Mouse (Mus musculus): Measurements from ENCODE around the gene Phf5a. TPM values are rescaled to one million over a fixed set of nuclear protein-coding genes. Genes with fewer than 3 reads are reported as not detected.

The Phf5a gene
- polyA plus RNA-seq, 1 experiment from 2014 or later = 103 TPM

GRCm38 (mm10) chr15:81828426-81829207 is 43.1 kb downstream of the Phf5a start:
- Histone ChIP-seq H3K27me3 (ENCODE audit: control insufficient read depth, insufficient read depth, low read length) (no peaks in the 10 kb centered on the region), H3K9ac (ENCODE audit: low read length) (no peak overlapping the region), H3K27ac (ENCODE audit: low read length) (no peak overlapping the region), H3K4me1 (ENCODE audit: control insufficient read depth, insufficient read depth, low read length) (peaks cover 15% of the 10 kb centered on the region), H3K4me2 (ENCODE audit: low read depth, low read length) (no peak overlapping the region), H3K9me3 (replicated peaks; ENCODE audit: control insufficient read depth, low read length) (no peaks in the 10 kb centered on the region), H3K4me3 (ENCODE audit: low read length) (no peak overlapping the region), H3K36me3 (ENCODE audit: control insufficient read depth, insufficient read depth) (peaks cover 16% of the 10 kb centered on the region)
- 70% methylated on average over 7 of the region's 7 CpGs for WGBS
- ATAC-seq (replicated peaks; ENCODE audit: extremely low read depth, insufficient read depth, low FRiP score) = no peak

GRCm38 (mm10) chr15:81824832-81825231 is 46.9 kb downstream of the Phf5a start:
- Histone ChIP-seq H3K9me3 (replicated peaks; ENCODE audit: control insufficient read depth, low read length) (no peaks in the 10 kb centered on the region), H3K4me2 (ENCODE audit: low read depth, low read length) (no peak overlapping the region), H3K4me3 (ENCODE audit: low read length) (no peak overlapping the region), H3K9ac (ENCODE audit: low read length) (no peak overlapping the region), H3K27me3 (ENCODE audit: control insufficient read depth, insufficient read depth, low read length) (no peaks in the 10 kb centered on the region), H3K27ac (ENCODE audit: low read length) (no peak overlapping the region), H3K36me3 (ENCODE audit: control insufficient read depth, insufficient read depth) (peaks cover 24% of the 10 kb centered on the region), H3K4me1 (ENCODE audit: control insufficient read depth, insufficient read depth, low read length) (no peaks in the 10 kb centered on the region)
- no peak for ATAC-seq (replicated peaks; ENCODE audit: extremely low read depth, insufficient read depth, low FRiP score)
- WGBS = 77% methylated on average over 3 of the region's 3 CpGs

DNA sequence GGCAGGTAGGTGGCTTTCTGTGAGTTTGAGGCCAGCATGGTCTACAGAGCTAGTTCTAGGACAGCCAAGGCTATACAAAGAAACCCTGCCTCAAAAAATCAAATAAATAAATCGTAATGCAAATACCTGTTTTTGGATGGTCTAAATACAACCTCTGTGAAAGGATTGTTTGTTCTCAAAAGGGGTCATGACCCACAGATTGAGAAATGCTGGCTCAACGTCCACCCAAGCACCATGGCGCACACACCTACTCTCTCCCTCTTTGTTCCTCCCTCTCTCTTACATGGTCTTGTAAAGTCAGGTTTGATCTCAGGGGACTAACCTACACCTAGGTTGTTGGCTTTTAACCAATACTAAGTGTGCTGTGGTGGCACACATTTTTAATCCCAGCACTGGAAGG is 49.1 kb downstream of the Phf5a start:
- H3K4me2 ChIP-seq (ENCODE audit: low read depth, low read length) = no peak overlapping the region
- no peak overlapping the region for H3K4me3 ChIP-seq (ENCODE audit: low read length)
- 76% methylated on average over 3 of the region's 3 CpGs for WGBS
- no peak overlapping the region for H3K27ac ChIP-seq (ENCODE audit: low read length)
- H3K36me3 ChIP-seq (ENCODE audit: control insufficient read depth, insufficient read depth) = peaks cover 30% of the 10 kb centered on the region
- no peaks in the 10 kb centered on the region for H3K27me3 ChIP-seq (ENCODE audit: control insufficient read depth, insufficient read depth, low read length)
- no peaks in the 10 kb centered on the region for H3K4me1 ChIP-seq (ENCODE audit: control insufficient read depth, insufficient read depth, low read length)
- ATAC-seq (replicated peaks; ENCODE audit: extremely low read depth, insufficient read depth, low FRiP score) = no peak
- no peak overlapping the region for H3K9ac ChIP-seq (ENCODE audit: low read length)
- H3K9me3 ChIP-seq (replicated peaks; ENCODE audit: control insufficient read depth, low read length) = no peaks in the 10 kb centered on the region

DNA sequence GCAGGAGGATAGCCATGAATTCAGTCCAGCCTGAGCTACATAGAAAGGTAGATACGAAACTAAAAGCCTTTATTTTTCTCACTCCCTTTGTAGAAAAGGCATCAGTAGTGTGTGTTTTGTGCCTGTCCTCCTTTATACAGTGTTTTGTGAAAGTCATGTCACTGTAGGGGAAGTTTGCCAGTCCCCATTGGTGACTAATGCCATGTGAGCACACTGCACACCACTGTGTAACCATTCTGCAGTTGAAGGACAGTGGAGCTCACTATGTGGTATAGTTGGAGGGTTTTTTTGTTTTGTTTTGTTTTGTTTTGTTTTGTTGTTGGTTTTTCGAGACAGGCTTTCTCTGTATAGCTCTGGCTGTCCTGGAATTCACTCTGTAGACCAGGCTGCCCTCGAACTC is 53.3 kb downstream of the Phf5a start:
- Histone ChIP-seq H3K36me3 (ENCODE audit: control insufficient read depth, insufficient read depth) (peaks cover 25% of the 10 kb centered on the region), H3K4me3 (ENCODE audit: low read length) (no peak overlapping the region), H3K4me1 (ENCODE audit: control insufficient read depth, insufficient read depth, low read length) (no peaks in the 10 kb centered on the region), H3K4me2 (ENCODE audit: low read depth, low read length) (no peak overlapping the region), H3K27ac (ENCODE audit: low read length) (no peak overlapping the region), H3K9me3 (replicated peaks; ENCODE audit: control insufficient read depth, low read length) (no peaks in the 10 kb centered on the region), H3K27me3 (ENCODE audit: control insufficient read depth, insufficient read depth, low read length) (no peaks in the 10 kb centered on the region), H3K9ac (ENCODE audit: low read length) (no peak overlapping the region)
- ATAC-seq (replicated peaks; ENCODE audit: extremely low read depth, insufficient read depth, low FRiP score) = no peak
- WGBS = 95% methylated on average over 3 of the region's 3 CpGs

GRCm38 (mm10) chr15:81814716-81815370 is 56.9 kb downstream of the Phf5a start:
- Histone ChIP-seq H3K4me2 (ENCODE audit: low read depth, low read length) (no peak overlapping the region), H3K36me3 (ENCODE audit: control insufficient read depth, insufficient read depth) (peaks cover 18% of the 10 kb centered on the region; the same call in 1 of the 2 replicates), H3K27me3 (ENCODE audit: control insufficient read depth, insufficient read depth, low read length) (no peaks in the 10 kb centered on the region), H3K27ac (ENCODE audit: low read length) (no peak overlapping the region), H3K4me1 (ENCODE audit: control insufficient read depth, insufficient read depth, low read length) (peaks cover 12% of the 10 kb centered on the region), H3K9ac (ENCODE audit: low read length) (no peak overlapping the region), H3K9me3 (replicated peaks; ENCODE audit: control insufficient read depth, low read length) (no peaks in the 10 kb centered on the region), H3K4me3 (ENCODE audit: low read length) (no peak overlapping the region)
- no peak for ATAC-seq (replicated peaks; ENCODE audit: extremely low read depth, insufficient read depth, low FRiP score)
- 84% methylated on average over 12 of the region's 12 CpGs for whole genome bisulfite sequencing

Other genes with a start within 250 kb of the Phf5a start
- gene L3mbtl2, start 208.0 kb downstream of the Phf5a start, polyA plus RNA-seq (2015; fragmentation: Nextera tagmentation; extraction: Ambion mirVana) = 16.9 and 17.4 TPM in 2 replicates
- 1.2 and 1.7 TPM in 2 replicates for gene Chadl, start 174.6 kb downstream of the Phf5a start, polyA plus RNA-seq (2015; fragmentation: Nextera tagmentation; extraction: Ambion mirVana)
- gene Zc3h7b, start 126.9 kb downstream of the Phf5a start, polyA plus RNA-seq (2015; fragmentation: Nextera tagmentation; extraction: Ambion mirVana) = 18.0 and 19.2 TPM in 2 replicates
- 75.9 and 83.6 TPM in 2 replicates for gene Rangap1, start 126.4 kb downstream of the Phf5a start, polyA plus RNA-seq (2015; fragmentation: Nextera tagmentation; extraction: Ambion mirVana)
- gene Tef, start 69.5 kb downstream of the Phf5a start, polyA plus RNA-seq (2015; fragmentation: Nextera tagmentation; extraction: Ambion mirVana) = 23.2 and 25.1 TPM in 2 replicates
- 17.5 and 17.8 TPM in 2 replicates for gene Tob2, start 13.1 kb downstream of the Phf5a start, polyA plus RNA-seq (2015; fragmentation: Nextera tagmentation; extraction: Ambion mirVana)
- 769 and 804 TPM in 2 replicates for gene Aco2, start 398 bp upstream of the Phf5a start, polyA plus RNA-seq (2015; fragmentation: Nextera tagmentation; extraction: Ambion mirVana)
- 157 and 161 TPM in 2 replicates for gene Polr3h, start 54.3 kb upstream of the Phf5a start, polyA plus RNA-seq (2015; fragmentation: Nextera tagmentation; extraction: Ambion mirVana)
- 5.4 and 6.1 TPM in 2 replicates for gene Csdc2, start 64.8 kb upstream of the Phf5a start, polyA plus RNA-seq (2015; fragmentation: Nextera tagmentation; extraction: Ambion mirVana)
- gene Pmm1, start 89.0 kb upstream of the Phf5a start, polyA plus RNA-seq (2015; fragmentation: Nextera tagmentation; extraction: Ambion mirVana) = 22.4 and 24.3 TPM in 2 replicates
- gene 1700029P11Rik, start 108.6 kb upstream of the Phf5a start, polyA plus RNA-seq (2015; fragmentation: Nextera tagmentation; extraction: Ambion mirVana) = not detected in 2 replicates
- 76.8 and 113 TPM in 2 replicates for gene Xrcc6, start 115.9 kb upstream of the Phf5a start, polyA plus RNA-seq (2015; fragmentation: Nextera tagmentation; extraction: Ambion mirVana)
- gene Desi1, start 162.0 kb upstream of the Phf5a start, polyA plus RNA-seq (2015; fragmentation: Nextera tagmentation; extraction: Ambion mirVana) = 22.4 and 37.4 TPM in 2 replicates
- gene Snu13, start 175.7 kb upstream of the Phf5a start, polyA plus RNA-seq (2015; fragmentation: Nextera tagmentation; extraction: Ambion mirVana) = 174 and 210 TPM in 2 replicates
- gene 4930407I10Rik, start 187.2 kb upstream of the Phf5a start, polyA plus RNA-seq (2015; fragmentation: Nextera tagmentation; extraction: Ambion mirVana) = not detected in 2 replicates
- not detected in 2 replicates for gene Mei1, start 198.1 kb upstream of the Phf5a start, polyA plus RNA-seq (2015; fragmentation: Nextera tagmentation; extraction: Ambion mirVana)

Measured in heart, embryonic 16.5 days (tissue).